Mouse (Mus musculus): ENCODE data around the gene Rps26.

The Rps26 gene

DNA sequence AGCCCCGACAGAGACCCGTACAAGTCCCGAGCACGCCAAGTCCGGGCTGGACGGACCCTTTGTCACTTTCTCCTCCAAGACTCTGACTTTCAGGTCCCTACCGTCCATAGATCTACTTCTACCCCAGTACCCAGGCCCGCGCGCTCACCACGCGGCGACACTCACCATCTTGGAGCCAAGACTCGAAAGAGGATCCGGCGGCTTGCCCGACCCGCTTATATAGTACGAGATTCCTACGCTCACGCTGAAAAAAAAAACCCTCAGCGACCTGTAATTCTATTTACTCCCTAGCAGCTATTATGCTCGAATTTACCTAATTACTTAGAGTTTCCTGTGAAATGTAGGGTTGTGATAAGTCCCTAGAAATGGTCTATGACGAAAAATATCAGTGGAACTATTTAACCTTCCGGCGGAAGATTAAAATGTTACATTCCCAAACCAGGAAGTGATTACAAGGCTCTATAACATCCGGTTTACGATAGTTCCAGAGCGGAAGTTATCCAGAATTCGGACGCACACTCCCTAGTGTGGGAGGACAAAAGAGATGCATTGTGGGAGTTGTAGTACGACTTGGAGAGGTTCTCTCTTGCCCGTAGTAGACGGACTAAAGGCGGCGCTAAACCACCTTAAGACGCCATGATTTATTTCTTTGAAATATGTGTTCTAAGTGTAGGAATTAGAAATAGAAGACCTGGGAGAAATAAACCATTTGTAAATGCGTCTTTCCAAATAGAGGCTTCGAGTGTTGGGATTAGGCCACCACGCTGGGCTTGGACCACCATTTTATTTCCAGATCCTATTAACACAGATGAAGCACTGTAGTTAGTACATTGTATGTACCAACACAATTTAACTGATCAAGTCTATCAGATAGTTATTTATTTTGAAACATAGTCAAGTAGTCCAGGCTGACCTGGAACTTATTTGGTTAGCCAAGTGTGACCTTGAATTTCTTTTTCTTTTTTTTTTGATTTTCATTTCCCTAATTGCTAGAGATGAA lies at the start of gene Rps26:
Rps26 (minus strand) TSS at position 437 of the 1,000 bp plus-strand sequence.
- DNase-seq (ENCODE audit: low spot score in 2 of 2), result peak; percentile 86 to 94

DNA sequence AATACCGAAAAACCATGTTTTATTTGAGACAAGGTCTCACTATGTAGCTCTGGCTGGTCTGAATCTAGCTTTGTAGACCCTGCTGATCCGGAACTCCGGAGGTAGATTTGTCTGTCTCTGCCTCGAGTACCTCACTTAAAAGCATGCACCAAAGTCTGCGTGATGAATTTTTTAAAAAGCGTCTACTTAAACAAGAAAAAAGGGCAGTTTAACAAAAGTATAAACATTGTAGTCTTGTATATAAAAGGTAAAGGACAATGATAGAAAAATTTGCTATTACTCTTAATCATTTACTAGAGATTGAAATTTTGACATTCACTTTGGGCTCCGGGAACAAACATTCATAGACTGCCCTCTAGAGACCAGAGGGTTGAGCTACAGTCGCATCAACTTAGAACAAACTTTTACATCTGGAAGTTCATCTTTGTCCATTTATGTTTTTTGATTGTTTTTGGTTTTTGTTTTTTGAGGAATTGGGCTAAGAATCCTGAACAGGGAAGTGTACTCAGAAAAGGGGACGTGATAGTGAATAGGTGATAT lies 48.0 kb upstream of the Rps26 start:
- no peak for DNase-seq (ENCODE audit: low spot score in 2 of 2)

GRCm38 (mm10) chr10:128673763-128674468 lies 47.4 kb upstream of the Rps26 start, which contains the start of gene Suox:
Gene Suox (minus strand): TSS chr10:128674073.
- DNase-seq (ENCODE audit: low spot score in 2 of 2), result peak; percentile 70 to 80

GRCm38 (mm10) chr10:128671148-128671547 lies 44.6 kb upstream of the Rps26 start:
- no peak for DNase-seq (ENCODE audit: low spot score in 2 of 2)

DNA sequence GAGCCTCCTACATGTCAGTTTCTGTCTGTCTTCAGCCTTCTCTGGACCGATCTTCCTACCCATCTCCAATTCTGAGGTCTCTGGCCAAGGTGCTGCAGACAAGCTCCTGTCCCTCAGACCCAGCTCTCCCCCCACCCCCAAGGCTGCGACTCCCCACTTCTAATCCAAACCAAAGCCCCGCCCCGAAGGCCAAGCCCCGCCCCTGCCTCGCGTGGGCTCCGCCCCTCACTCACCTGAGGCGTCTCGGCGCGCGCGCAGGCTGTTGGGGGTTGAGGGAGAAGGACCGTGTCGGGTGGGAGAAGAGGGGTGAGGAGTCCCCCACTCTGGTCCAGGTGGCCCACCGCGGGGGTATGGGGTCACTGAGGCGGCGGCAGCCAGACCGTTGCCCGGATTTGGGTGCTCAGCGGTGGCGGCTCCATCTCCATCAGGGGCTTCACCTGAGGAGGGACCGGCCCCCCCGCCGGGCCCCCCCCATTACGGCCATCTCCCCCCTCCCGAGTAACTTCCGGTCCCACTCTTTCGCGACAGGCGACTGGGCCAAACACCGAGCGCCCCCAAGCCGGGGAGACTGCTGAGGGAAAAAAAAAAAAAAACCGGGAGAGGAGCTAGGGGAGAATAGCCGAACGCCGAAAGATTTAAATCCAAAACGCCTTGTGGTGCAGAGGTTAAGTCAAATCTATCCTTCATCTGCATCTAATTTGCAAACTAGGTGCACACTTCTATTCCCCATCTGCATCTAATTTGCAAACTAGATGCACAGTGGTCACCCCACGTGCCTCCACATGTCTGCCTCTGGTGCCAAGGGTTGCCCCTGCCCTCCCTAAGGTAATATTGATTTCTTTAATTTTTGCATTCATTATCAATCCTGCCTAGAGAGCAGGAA lies 42.5 kb upstream of the Rps26 start:
- DNase-seq (ENCODE audit: low spot score in 2 of 2), result peak; percentile 52 to 68

DNA sequence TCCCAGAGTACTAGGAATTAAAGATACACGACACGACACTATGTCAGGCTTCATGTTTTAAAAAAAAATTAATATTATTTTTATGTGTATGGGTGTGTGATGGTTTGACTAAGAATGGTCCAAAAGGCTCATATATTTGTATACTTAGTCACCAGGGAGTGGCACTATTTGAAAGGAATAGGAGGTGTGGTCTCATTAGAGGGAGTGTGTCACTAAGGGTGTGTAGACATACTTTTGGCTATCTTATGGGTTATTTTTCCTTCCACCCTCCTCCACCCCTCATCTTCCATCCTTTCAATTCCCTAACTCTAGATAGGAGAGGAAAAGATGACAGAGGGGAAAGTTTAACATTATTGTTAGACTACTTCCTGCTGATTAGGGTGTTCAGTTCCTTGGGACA lies 39.3 kb upstream of the Rps26 start:
- no peak for DNase-seq (ENCODE audit: low spot score in 2 of 2)

DNA sequence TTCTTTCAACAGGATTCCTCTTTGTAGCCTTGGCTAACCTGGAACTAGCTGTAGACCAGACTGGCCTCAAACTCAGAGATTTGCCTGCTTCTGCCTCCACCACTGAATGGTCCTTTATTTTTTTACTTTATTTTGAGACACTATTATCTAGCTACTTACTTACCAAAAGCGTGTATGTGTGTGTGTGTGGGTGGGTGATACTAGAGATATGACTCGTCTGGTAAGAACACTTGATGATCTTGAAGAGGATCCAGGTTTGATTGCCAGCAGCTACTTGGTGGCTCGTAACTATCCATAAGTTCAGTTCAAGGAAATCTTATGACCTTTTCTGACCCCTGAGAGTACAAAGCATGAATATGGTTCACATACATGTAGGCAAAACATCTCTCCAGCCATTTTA lies 38.8 kb upstream of the Rps26 start:
- DNase-seq (ENCODE audit: low spot score in 2 of 2), result no peak

- DNase-seq (ENCODE audit: low spot score in 2 of 2), result no peak
Measured at GRCm38 (mm10) chr10:128664808-128665207, 38.3 kb upstream of the Rps26 start.

GRCm38 (mm10) chr10:128663441-128664220 lies 37.1 kb upstream of the Rps26 start:
- DNase-seq (ENCODE audit: low spot score in 2 of 2), result no peak

GRCm38 (mm10) chr10:128662465-128662864 lies 35.9 kb upstream of the Rps26 start:
- no peak for DNase-seq (ENCODE audit: low spot score in 2 of 2)

- no peak for DNase-seq (ENCODE audit: low spot score in 2 of 2)
Measured at GRCm38 (mm10) chr10:128659490-128659889, 32.9 kb upstream of the Rps26 start.

DNA sequence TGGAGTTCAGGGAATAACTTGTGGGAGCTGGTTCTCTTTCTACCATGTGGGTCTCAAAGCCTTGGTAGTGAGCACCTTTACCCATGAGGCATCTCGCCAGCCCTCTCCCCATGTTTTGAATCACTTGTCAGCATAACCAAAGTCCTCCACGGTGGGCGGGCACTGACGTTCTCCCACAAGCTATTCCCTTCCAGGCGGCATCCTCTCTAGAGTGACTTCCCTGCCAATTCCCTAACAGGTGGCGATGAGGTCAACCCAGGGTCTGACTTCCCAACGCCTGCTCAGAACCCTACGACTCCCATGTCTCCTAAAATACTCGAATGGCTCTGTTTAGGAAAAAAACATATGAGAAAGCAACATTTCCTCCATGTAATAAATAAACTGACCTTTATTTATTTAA lies 31.3 kb upstream of the Rps26 start:
- no peak for DNase-seq (ENCODE audit: low spot score in 2 of 2)

- DNase-seq (ENCODE audit: low spot score in 2 of 2), result no peak
Measured at GRCm38 (mm10) chr10:128656731-128657130, 30.2 kb upstream of the Rps26 start.

GRCm38 (mm10) chr10:128655254-128655653 lies 28.7 kb upstream of the Rps26 start:
- no peak for DNase-seq (ENCODE audit: low spot score in 2 of 2)

DNA sequence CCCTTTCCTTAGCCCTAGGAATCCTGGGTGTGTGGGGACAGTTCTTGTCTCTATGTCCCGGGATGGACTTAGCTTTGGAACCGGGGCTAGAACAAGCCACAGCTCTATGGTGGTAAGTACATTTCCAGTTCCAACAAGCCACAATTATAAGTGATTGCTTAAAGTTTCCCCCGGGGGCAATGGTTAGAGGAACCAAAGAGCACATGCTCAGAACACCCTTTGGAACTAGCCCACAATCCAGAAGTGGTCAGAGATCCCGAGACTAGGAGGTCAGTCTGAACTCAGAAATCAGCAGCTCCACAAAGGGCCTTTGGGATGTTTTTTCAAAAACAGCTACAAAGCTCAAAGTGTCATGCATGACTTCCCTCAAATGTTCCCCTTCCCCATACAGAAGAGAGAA lies 27.3 kb upstream of the Rps26 start:
- DNase-seq (ENCODE audit: low spot score in 2 of 2), result no peak

GRCm38 (mm10) chr10:128646139-128647089 lies 19.9 kb upstream of the Rps26 start:
- peak in 1 of 2 experiments; percentile 22 for DNase-seq (ENCODE audit: low spot score in 2 of 2)

DNA sequence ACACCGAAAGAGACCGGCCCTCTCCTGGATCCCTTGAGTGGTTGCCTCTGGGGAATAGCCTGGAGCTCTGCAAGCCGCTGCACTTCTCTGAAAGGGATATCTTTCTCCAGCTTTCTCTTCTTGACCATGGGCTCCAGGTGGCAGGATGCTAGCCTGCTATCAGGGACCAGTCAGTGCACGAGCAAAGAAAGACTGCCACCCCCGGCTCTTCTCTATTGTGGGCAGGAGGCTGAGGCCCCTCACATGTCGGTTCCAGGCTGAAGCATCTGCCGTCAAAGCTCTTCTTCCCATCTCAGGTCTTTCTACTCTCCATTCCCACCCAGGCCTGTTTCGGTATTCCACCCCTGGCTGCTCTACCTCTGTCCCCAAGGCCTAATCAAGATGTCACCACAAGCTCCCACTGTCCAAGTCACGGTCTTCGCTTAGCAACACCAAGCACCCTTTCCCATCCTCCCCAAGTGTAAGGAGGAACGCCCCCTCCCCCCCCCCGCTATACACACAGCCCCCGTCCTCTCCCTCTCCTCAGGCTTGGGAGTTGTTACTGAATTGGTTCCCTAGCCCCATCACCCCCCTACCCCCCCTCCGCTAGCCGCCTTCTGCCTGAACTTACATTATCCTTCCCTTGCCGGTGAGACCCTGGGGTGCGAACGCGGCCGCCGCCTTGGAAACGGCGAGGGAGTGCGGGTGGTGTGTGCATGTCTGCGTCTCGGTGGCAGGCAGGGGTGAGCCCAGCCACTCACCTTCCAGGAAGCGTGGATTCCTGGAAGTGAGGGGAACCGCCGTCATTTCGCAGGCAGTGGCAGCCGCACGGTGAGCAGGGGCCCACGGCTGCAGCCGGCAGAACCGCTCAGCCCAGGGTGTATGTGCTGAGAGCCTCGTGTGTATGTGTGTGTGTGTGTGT lies 18.8 kb upstream of the Rps26 start, which contains the start of gene Ikzf4:
Ikzf4 (minus strand) TSS at position 881 of the 901 bp plus-strand sequence.
- DNase-seq (ENCODE audit: low spot score in 2 of 2), result peak; percentile 32 to 39

DNA sequence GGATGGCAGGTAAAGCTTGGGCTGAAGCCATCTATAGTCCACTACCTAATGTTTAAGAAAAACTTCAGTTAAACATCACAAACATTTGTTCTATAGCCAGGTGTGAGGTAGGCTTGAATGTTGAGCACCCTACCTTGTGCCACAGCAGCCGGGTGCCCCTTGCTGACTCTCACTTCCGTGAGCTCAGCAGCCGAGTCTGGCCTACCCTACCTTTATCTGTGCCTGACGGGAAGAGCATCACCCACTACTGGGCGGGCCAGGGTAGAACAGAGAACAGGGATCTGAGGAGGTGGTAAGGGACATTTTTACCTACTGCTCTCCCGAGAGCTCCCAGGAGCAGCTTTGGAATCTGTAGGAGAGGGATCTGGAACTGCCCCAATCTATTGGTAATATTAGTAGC lies 16.2 kb upstream of the Rps26 start:
- no peak for DNase-seq (ENCODE audit: low spot score in 2 of 2)
